Mouse (Mus musculus): ENCODE results near the gene Fer1l5. TPM values are rescaled to one million over a fixed set of nuclear protein-coding genes. Genes with fewer than 3 reads are reported as not detected.

Gene Fer1l5
- polyA plus RNA-seq, 1 experiment from 2014 or later, result 0.28 TPM

- ATAC-seq (replicated peaks; ENCODE audit: low FRiP score, low read depth), result peak; percentile 72
Observed at GRCm38 (mm10) chr1:36332955-36333887, 38.9 kb upstream of the Fer1l5 start.

DNA sequence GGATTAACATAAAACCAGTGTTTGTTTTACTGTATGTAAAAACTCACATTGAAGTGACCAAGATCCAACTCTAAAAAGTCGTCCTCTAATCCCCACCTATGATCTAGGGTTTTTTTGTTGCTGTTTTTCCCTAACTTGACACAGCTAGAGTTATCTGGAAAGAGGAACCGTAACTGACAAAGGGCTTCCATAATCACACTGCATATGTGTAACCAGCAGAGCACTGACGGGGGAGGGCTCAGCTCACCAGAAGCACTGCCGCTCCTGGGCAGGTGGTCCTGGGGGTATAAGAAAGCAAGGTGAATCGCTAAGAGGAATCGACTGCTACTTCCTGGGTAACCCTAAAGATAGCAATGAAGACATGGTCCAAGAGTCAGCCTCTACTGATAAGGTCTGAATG is 29.5 kb upstream of the Fer1l5 start:
- Histone ChIP-seq H3K36me3 (ENCODE audit: insufficient read depth, low read length) (peaks cover 81% of the 10 kb centered on the region), H3K9me3 (replicated peaks; ENCODE audit: low read length) (no peaks in the 10 kb centered on the region), H3K27me3 (ENCODE audit: insufficient read depth, low read length) (no peaks in the 10 kb centered on the region), H3K27ac (no peak overlapping the region), H3K4me2 (ENCODE audit: low read length) (no peak overlapping the region), H3K9ac (ENCODE audit: low read depth, low read length) (no peak overlapping the region), H3K4me3 (replicated peaks; ENCODE audit: low read depth, low read length) (no peak overlapping the region), H3K4me1 (replicated peaks; ENCODE audit: insufficient read depth, low read length) (no peaks in the 10 kb centered on the region)
- TF ChIP-seq CTCF (IDR thresholded peaks at IDR 0.05; ENCODE audit: low read depth), result no peak
- DNase-seq (ENCODE audit: low spot score), result no peak
- WGBS, result 94% methylated on average over 6 of the region's 6 CpGs
- no peak for ATAC-seq (replicated peaks; ENCODE audit: low FRiP score, low read depth)

More at GRCm38 (mm10) chr1:36332955-36333887, 38.9 kb upstream of the Fer1l5 start:
- peak; percentile 42 for DNase-seq (ENCODE audit: low spot score)
- Histone ChIP-seq H3K9me3 (replicated peaks; ENCODE audit: low read length) (no peaks in the 10 kb centered on the region), H3K4me3 (replicated peaks; ENCODE audit: low read depth, low read length) (no peak overlapping the region), H3K9ac (ENCODE audit: low read depth, low read length) (no peak overlapping the region), H3K27me3 (ENCODE audit: insufficient read depth, low read length) (no peaks in the 10 kb centered on the region), H3K36me3 (ENCODE audit: insufficient read depth, low read length) (peaks cover 31% of the 10 kb centered on the region), H3K27ac (no peak overlapping the region), H3K4me1 (replicated peaks; ENCODE audit: insufficient read depth, low read length) (no peaks in the 10 kb centered on the region), H3K4me2 (ENCODE audit: low read length) (no peak overlapping the region)
- WGBS, result 75% methylated on average over 14 of the region's 14 CpGs
- TF ChIP-seq CTCF (IDR thresholded peaks at IDR 0.05; ENCODE audit: low read depth), result no peak

DNA sequence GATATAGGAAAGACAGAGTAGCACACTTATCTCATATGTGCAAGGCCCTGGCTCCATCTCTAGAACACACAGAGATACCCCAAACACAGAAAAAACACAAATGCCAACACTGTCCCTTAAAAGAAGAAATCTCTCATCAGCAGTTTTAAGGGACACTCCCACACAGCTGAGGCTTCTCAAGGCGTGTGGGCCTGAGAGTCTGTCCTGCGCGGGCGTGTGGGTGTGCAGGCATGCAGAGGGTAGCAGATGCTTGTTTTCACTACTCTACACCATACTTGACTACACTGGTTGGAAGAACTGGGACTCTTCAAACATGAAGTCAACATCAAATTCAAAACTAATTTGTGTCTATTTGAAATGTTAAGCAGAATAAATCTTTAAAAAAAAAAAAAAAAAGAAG is 19.7 kb upstream of the Fer1l5 start:
- DNase-seq (ENCODE audit: low spot score) (no peak), ATAC-seq (replicated peaks; ENCODE audit: low FRiP score, low read depth) (no peak)
- 63% methylated on average over 4 of the region's 4 CpGs for WGBS

GRCm38 (mm10) chr1:36356955-36357695 is 15.0 kb upstream of the Fer1l5 start:
- 87% methylated on average over 5 of the region's 5 CpGs for WGBS
- Histone ChIP-seq H3K27ac (peak overlapping the region; percentile 19; the same call in 1 of the 2 replicates), H3K4me3 (replicated peaks; ENCODE audit: low read depth, low read length) (no peak overlapping the region), H3K4me1 (replicated peaks; ENCODE audit: insufficient read depth, low read length) (no peaks in the 10 kb centered on the region), H3K27me3 (ENCODE audit: insufficient read depth, low read length) (no peaks in the 10 kb centered on the region), H3K9me3 (replicated peaks; ENCODE audit: low read length) (no peaks in the 10 kb centered on the region), H3K9ac (ENCODE audit: low read depth, low read length) (no peak overlapping the region), H3K36me3 (ENCODE audit: insufficient read depth, low read length) (peaks cover 53% of the 10 kb centered on the region), H3K4me2 (ENCODE audit: low read length) (no peak overlapping the region)
- DNase-seq (ENCODE audit: low spot score) (peak; percentile 8), ATAC-seq (replicated peaks; ENCODE audit: low FRiP score, low read depth) (peak; percentile 69; the same call in 1 of the 2 replicates)
- no peak for TF ChIP-seq CTCF (IDR thresholded peaks at IDR 0.05; ENCODE audit: low read depth)

More for the DNA sequence above, 19.7 kb upstream of the Fer1l5 start:
- Histone ChIP-seq H3K9me3 (replicated peaks; ENCODE audit: low read length) (no peaks in the 10 kb centered on the region), H3K4me3 (replicated peaks; ENCODE audit: low read depth, low read length) (no peak overlapping the region), H3K4me2 (ENCODE audit: low read length) (no peak overlapping the region), H3K9ac (ENCODE audit: low read depth, low read length) (no peak overlapping the region), H3K36me3 (ENCODE audit: insufficient read depth, low read length) (peaks cover 77% of the 10 kb centered on the region), H3K27me3 (ENCODE audit: insufficient read depth, low read length) (no peaks in the 10 kb centered on the region), H3K4me1 (replicated peaks; ENCODE audit: insufficient read depth, low read length) (no peaks in the 10 kb centered on the region), H3K27ac (no peak overlapping the region)
- TF ChIP-seq CTCF (IDR thresholded peaks at IDR 0.05; ENCODE audit: low read depth), result no peak

DNA sequence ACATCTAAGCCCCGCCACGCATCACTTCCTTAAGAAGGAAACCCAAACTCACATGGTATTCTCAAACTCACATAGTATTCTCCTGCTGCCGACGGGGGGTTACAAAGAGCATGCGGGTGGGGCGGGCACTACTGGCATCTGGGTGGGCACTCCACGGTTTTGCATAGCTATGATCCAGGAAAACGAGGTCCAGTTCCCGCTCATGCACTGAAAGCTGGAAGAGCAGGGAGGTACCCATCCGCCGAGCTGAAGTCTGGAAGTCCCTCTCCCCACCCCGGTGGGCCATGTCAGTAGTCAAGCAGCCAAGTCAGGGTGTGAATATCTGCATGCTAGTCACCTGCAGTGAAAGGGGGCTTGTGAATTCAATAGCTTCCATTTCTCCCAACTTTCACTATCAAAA is 4.4 kb upstream of the Fer1l5 start:
- no peaks in the 10 kb centered on the region for H3K9me3 ChIP-seq (replicated peaks; ENCODE audit: low read length)
- H3K27me3 ChIP-seq (ENCODE audit: insufficient read depth, low read length), result no peaks in the 10 kb centered on the region
- H3K9ac ChIP-seq (ENCODE audit: low read depth, low read length), result peak overlapping the region; percentile 97
- peak overlapping the region; percentile 85 for H3K4me2 ChIP-seq (ENCODE audit: low read length)
- DNase-seq (ENCODE audit: low spot score), result peak; percentile 19
- no peak for ATAC-seq (replicated peaks; ENCODE audit: low FRiP score, low read depth)
- WGBS, result 23% methylated on average over 12 of the region's 12 CpGs
- TF ChIP-seq CTCF (IDR thresholded peaks at IDR 0.05; ENCODE audit: low read depth), result no peak
- H3K27ac ChIP-seq, result no peak overlapping the region
- 0 out of 2 replicates have a peak, but pooled peaks cover 5% of the 10 kb centered on the region for H3K4me1 ChIP-seq (replicated peaks; ENCODE audit: insufficient read depth, low read length)
- peak overlapping the region; percentile 96 for H3K4me3 ChIP-seq (replicated peaks; ENCODE audit: low read depth, low read length)
- peaks cover 11% of the 10 kb centered on the region; the same call in 1 of the 2 replicates for H3K36me3 ChIP-seq (ENCODE audit: insufficient read depth, low read length)

All from kidney, postnatal 0 days (tissue).